Mouse (Mus musculus) ES-E14 (cell line): ENCODE measurements around the gene Pgs1. TPM values are rescaled to one million over a fixed set of nuclear protein-coding genes. Genes with fewer than 3 reads are reported as not detected.
A peak's percentile ranks its signal among the peaks of the same experiment; 100 is the strongest.

Source experiments
- DNase-seq: peaks from one replicate; pipeline ENCODE4 v3.0.0-alpha.2; 2013; ENCODE audit warnings: low read depth, low spot score
- H3K27ac ChIP-seq: 2 replicates; pipeline ENCODE4 v1.5.1; 2012; ENCODE audit warnings: low read depth, mild to moderate bottlenecking, low read length, moderate library complexity, mixed read lengths; ENCODE audit not compliant: poor library complexity, insufficient read depth, severe bottlenecking
- H3K36me3 ChIP-seq: 2 replicates; pipeline ENCODE4 v1.6.1; 2012; ENCODE audit warnings: mild to moderate bottlenecking, low read length, moderate library complexity, mixed read lengths; ENCODE audit not compliant: control insufficient read depth, poor library complexity, insufficient read depth, severe bottlenecking
- H3K4me1 ChIP-seq, 2 experiments: fragments of 150-350 bp in 1 of 2; sonication (generic) in 1 of 2; 2 replicates each; pipeline ENCODE4 v1.6.1; 2012; ENCODE audit warnings: low read length in 2 of 2, mild to moderate bottlenecking in 1 of 2, mixed read lengths in 1 of 2; ENCODE audit not compliant: control insufficient read depth in 2 of 2, insufficient read depth in 2 of 2, poor library complexity in 1 of 2
- H3K4me3 ChIP-seq, 2 experiments: fragments of 150-350 bp in 1 of 2; sonication (generic) in 1 of 2; 2 replicates each; pipeline ENCODE4 v1.5.1; 2012; ENCODE audit warnings: low read length in 2 of 2, low read depth in 1 of 2, mild to moderate bottlenecking in 1 of 2, mixed read lengths in 1 of 2; ENCODE audit not compliant: insufficient read depth in 1 of 2, poor library complexity in 1 of 2, severe bottlenecking in 1 of 2
- H3K9ac ChIP-seq: 2 replicates; pipeline ENCODE4 v1.6.1; 2012; ENCODE audit warnings: low read depth, mild to moderate bottlenecking, low read length, mixed read lengths; ENCODE audit not compliant: poor library complexity, insufficient read depth, severe bottlenecking
- H3K9me3 ChIP-seq: fragments of 150-350 bp; sonication (generic); 2 replicates; pipeline ENCODE4 v1.6.1; 2012; ENCODE audit warnings: low read depth, mild to moderate bottlenecking, low read length; ENCODE audit not compliant: control insufficient read depth, insufficient read depth
- CHD2 ChIP-seq: IDR thresholded peaks from 2 replicates; pipeline ENCODE4 v1.6.1; 2014; ENCODE audit warnings: mild to moderate bottlenecking, low read depth, low read length, inconsistent platforms
- HCFC1 ChIP-seq: IDR thresholded peaks from 2 replicates; pipeline ENCODE4 v1.6.1; 2012; ENCODE audit warnings: low read length, inconsistent platforms, borderline replicate concordance; ENCODE audit not compliant: insufficient read depth
- MAFK ChIP-seq: IDR thresholded peaks from 2 replicates; pipeline ENCODE4 v1.6.1; 2014; ENCODE audit warnings: mild to moderate bottlenecking, low read depth, low read length, inconsistent platforms; ENCODE audit not compliant: insufficient read depth
- ZC3H11A ChIP-seq: IDR thresholded peaks from 2 replicates; pipeline ENCODE4 v1.6.1; 2012; ENCODE audit warnings: low read depth, mild to moderate bottlenecking, inconsistent platforms, low read length, borderline replicate concordance
- ZNF384 ChIP-seq: IDR thresholded peaks from 2 replicates; pipeline ENCODE4 v1.6.1; 2012; ENCODE audit warnings: low read depth, low read length, inconsistent platforms
- in situ Hi-C, 2 experiments: fragments of 600-800 bp; cut with MboI; formaldehyde crosslinking; loops; one replicate each; pipeline ENCODE4 v1.15.1; 2025; ENCODE audit warnings: low sequenced_read_pairs in 2 of 2, inconsistent platforms in 1 of 2; ENCODE audit not compliant: unreplicated experiment in 2 of 2
- total RNA-seq: library from RNA; depleted of rRNA; stranded (reverse); fragments of 300-350 nt; gene quantifications from 2 replicates; pipeline ENCODE4 v1.2.3, GENCODE M21; 2012

Gene Pgs1
- total RNA-seq, 1 experiment, result 95.2 TPM

DNA sequence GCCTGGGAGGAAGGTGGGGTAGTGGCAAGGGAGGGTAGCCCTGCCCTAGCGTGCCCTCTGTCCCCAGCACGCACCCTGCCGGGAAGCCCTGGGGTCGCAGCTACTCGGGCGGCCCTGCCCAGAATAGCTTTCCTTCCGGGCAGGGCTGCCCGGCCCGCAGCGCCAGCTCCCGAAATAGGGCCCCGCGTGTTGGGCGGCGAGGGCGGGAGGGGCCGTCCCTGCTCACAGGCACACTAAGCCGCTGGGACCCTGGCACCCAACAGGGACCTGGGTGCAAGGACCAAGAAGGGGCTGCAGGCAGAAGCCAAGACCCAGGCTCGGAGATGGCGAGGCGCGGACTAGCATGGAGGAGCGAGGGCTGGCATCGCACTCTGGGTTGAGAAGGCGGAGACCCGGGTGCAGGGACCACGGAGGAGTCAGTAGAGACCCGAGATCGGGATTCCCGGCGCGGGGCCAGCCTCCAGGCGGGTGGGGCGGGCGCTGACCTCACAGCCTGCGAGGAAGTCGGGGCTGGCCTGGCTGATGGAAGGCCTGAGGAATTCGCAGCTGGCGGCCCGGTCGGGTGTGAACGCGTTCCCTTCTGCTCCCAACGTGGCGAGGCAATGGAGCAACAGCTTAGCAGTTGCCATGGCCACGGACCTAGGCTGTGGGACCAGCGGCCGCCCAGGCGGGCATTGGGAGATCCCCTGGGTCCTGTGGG lies 36.5 kb upstream of the Pgs1 start:
- DNase-seq, result no peak
- H3K27ac ChIP-seq, result no peak overlapping the region
- H3K4me1 ChIP-seq, result peaks cover 1 to 7% of the 10 kb centered on the region in 2 experiments; a peak in 3 of 4 replicates
- no peaks in the 10 kb centered on the region for H3K9me3 ChIP-seq
- H3K9ac ChIP-seq, result peak overlapping the region; percentile 29
- in situ Hi-C loops, result no loop called here
- TF ChIP-seq HCFC1 (no peak), ZNF384 (no peak), ZC3H11A (no peak), CHD2 (no peak), MAFK (no peak)
- H3K36me3 ChIP-seq, result no peaks in the 10 kb centered on the region
- H3K4me3 ChIP-seq, result peak overlapping the region; percentile 40 to 60; a peak in 3 of 4 replicates

DNA sequence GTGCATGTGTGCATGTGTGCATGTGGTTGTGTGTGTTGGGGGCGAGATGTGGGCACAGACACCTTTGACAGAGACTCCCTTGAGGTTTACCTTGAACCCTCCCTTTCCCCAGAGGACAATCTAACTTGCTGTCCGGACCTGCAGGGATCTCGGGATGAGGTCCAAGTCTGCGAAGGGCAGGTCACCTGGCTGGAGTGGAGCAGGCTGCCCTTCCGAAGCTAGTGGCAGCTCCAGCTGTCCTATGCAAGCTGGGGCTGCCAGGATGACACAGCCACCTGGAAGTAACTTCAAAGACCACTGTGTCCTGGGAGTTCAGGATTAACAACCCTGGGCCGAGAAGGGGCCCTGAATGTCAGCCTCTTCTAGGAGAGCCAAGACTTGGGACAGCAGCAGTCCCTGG lies 34.7 kb upstream of the Pgs1 start:
- no peak overlapping the region for H3K27ac ChIP-seq
- H3K9ac ChIP-seq, result no peak overlapping the region
- no peak for TF ChIP-seq ZC3H11A
- TF ChIP-seq HCFC1, result no peak
- no peak for TF ChIP-seq CHD2
- TF ChIP-seq ZNF384, result no peak
- no peak for TF ChIP-seq MAFK
- peaks cover 11 to 13% of the 10 kb centered on the region in 2 experiments; a peak in 3 of 4 replicates for H3K4me1 ChIP-seq
- H3K4me3 ChIP-seq, result no peak overlapping the region
- in situ Hi-C loops, result no loop called here
- no peak for DNase-seq
- H3K36me3 ChIP-seq, result no peaks in the 10 kb centered on the region
- no peaks in the 10 kb centered on the region for H3K9me3 ChIP-seq

DNA sequence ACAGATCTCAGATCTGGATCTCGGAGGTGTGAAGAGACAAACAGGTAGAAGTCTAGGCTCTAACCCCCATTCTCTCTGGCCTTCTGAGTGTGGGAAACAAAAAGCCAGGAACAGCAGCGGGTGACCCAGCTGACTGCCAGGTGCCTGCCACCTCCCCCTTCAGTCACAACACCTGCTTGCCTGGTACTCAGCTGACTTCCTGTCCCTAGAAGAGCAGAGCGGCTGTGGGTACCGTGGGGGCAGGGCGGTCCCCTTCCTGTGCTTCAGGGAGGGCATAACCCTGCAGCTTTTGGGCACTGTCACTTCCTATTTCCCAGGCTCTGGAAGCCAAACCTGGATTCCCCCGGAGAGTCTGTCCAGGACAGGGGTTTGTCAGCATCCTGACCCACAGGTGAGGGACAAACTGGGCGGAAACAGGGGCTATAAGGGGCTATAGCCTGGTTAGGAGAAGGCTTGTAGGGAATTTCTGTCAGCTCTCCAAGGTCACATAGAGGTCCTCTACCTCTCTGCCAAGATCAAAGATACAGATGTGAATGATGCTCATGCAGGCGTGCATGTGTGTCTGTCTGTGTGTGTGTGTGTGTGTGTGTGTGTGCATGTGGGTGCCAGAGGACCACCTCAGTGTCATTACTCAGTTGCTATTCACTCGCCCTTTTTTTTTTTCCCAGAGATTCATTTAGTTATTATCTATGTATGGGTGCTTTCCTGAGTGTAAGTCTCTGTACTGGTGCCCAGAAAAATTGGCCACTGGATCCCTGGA lies 33.7 kb upstream of the Pgs1 start:
- peaks cover 10 to 16% of the 10 kb centered on the region in 2 experiments; a peak in 2 of 4 replicates for H3K4me1 ChIP-seq
- in situ Hi-C loops, result no loop called here
- DNase-seq, result no peak
- TF ChIP-seq CHD2 (no peak), HCFC1 (no peak), MAFK (no peak), ZC3H11A (no peak), ZNF384 (no peak)
- no peak overlapping the region for H3K27ac ChIP-seq
- H3K9ac ChIP-seq, result no peak overlapping the region
- H3K36me3 ChIP-seq, result no peaks in the 10 kb centered on the region
- H3K4me3 ChIP-seq, result no peak overlapping the region
- H3K9me3 ChIP-seq, result no peaks in the 10 kb centered on the region

DNA sequence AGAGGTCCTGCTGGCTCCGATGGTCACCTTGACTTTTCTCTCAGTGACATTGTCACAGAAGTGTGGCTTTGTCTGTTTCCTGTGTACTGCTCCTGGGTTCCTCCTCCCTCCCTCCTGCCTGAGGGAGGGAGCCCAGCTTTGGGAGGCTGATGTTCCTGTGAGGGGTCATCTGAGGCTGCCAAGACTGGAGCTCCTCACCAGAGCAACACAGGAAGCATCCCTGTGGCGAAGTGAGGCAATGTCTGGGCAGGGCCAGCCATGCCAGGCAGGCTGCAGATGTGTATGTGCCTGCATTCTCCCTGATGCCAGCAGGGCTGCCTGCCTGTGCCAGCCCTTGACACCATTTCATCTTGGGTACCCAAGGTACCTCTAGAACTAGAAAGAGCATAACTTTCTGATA lies 32.0 kb upstream of the Pgs1 start:
- Histone ChIP-seq H3K4me3 (no peak overlapping the region), H3K9me3 (no peaks in the 10 kb centered on the region), H3K36me3 (no peaks in the 10 kb centered on the region), H3K9ac (no peak overlapping the region), H3K4me1 (peaks cover 10 to 16% of the 10 kb centered on the region in 2 experiments; a peak in 2 of 4 replicates), H3K27ac (no peak overlapping the region)
- no peak for DNase-seq
- TF ChIP-seq MAFK (no peak), ZC3H11A (no peak), HCFC1 (no peak), ZNF384 (no peak), CHD2 (no peak)
- in situ Hi-C loops, result no loop called here
